Mouse (Mus musculus) mouse trophoblast stem cell (cell line): ENCODE measurements around the gene Arhgap10.

Source experiments
- in situ Hi-C, 2 experiments: fragments of 300-500 bp; cut with MseI, MboI; formaldehyde crosslinking; loops; 2 replicates in 1 of 2; 3 replicates in 1 of 2; pipeline ENCODE4 v1.15.1; 2025

Gene Arhgap10

DNA sequence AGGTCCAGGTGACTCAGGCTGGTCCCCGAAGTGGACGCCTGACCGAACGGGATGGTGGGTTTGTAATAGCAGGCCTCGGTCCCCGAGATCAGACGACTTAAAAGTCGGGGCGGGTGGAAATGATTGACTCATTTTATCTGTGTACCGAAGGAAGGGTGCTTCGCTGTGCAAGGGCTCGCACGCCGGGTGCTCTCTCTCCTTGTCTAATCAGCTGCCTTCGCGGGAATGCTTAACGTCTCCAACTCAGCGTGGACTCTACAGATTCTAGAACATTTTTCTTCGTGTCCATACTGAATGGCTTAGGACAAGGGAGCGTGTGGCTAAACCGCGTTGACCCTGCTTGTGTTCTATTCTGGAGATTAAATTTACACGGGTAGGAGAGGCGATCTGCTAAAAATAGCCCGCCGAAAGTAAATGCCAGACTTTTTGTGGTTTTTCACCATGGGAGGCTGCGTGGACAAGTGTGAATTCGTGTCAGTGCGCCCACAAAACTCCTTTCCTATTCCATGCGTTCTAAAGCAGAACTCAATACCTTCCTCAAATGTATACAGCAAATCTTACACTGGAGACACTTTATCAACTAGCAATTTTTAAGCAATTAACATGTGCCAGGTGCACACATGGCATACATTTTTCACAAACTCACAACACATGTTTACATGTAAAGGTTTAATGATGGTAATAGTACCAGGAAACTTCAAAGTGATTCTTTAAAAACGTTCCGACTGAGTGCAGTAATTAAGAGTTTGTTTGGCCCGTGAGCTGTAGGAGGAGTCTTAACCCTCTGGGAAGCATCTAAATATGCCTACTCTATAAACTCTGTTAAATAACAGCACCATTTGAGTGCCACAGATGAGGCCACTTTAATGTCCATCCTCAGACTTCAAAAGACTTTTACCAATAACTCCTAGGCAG lies 705 bp upstream of the Arhgap10 start:
- in situ Hi-C loops, result loop anchor here in 1 of 2 experiments (10.0 kb wide), 1 partner anchor 94 kb away; no protein-coding TSS in a partner anchor

DNA sequence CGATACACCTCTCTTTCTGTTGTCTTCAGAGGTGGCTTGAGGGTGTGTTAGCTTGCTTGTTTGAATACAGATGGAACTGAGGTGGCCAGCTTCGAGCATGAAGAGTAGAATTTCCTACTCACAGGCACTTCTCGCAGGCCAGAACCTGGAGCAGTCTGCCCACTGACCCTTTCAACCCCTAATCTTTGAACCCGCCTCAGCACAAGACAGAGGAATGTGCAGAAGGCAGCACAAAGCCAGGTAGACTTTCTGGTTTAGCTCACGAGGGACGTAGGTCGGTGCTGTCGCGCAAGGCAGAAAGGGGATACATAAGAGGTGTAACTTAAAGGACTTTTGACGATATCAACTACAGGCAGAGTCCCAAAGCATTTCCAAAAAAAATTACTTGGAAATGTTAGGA lies 908 bp downstream of the Arhgap10 start:
- in situ Hi-C loops, result loop anchor here in 1 of 2 experiments (10.0 kb wide), 1 partner anchor 92 kb away; no protein-coding TSS in a partner anchor

DNA sequence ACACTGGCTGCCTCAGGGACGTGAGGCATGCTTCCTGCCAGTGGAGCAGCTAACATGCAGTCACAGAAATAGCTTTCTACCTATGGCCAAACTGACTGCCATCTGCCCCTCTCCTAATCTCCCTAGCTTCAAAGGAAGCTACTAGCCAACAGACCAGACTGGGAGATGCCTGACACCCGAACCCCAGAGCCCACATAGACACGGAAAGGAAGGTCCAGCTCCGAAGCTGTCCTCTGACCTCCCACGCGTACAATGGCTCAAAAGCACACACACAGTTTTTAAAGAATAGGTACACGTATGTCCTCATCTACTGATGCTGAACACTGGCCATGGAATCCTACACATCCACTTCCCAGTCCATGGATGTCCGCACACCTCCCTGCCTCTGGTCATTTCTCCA lies 2.0 kb downstream of the Arhgap10 start:
- in situ Hi-C loops, result loop anchor here in 1 of 2 experiments (10.0 kb wide), 1 partner anchor 91 kb away; no protein-coding TSS in a partner anchor

DNA sequence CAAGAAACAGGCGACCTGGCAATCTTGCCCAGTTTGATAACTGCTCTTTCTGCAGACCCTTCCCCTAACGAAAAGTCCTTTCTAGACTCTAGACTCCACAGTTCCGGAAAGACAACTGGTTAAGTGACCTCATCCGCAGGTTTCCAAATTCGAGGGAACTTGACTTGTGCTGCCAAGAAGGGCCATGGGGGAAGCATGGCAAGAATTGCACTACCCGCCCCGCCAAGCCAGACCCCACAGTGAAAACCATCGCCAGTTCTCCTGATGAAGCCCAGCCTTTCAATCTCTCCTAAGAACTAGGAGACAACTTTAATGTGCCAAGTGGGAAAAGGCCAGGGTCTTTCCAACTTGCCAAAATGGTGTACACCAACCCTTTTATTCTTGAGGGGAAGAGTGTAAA lies 2.6 kb downstream of the Arhgap10 start:
- in situ Hi-C loops, result loop anchor here in 1 of 2 experiments (10.0 kb wide), 1 partner anchor 90 kb away; no protein-coding TSS in a partner anchor

DNA sequence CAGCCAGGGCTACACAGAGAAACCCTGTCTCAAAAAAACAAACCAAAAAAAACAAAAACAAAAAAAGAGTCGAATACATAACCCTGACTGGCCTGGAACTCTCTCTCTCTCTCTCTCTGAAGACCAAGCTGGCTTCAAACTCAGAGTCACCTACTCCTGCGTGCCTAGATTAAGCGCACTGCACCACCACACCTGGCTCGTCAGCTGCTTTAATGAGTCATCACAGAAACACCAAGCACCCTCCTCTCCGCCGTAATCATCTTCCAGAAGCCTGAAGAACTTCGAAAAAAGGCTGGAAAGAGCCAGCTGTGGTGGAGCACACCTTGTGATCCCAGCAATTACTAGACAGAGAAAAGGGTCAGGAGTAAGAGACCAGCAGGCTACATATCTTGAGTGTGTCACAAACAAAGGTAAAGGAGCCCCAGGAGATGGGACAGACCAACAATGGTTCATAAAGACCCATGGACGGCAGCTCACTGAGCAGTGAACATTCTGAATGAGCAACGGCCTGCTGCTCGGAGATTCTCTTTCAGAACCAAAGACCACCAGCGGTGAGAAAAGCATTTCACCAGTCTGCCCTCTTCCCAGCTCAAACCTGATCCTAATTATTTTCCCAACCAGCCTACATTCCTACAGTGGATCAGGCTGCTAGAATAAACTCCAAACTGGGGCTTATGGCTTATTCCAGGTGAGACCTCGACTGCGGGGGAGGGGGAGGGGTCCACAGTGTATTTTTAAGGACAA lies 5.8 kb downstream of the Arhgap10 start:
- in situ Hi-C loops, result loop anchor here in 1 of 2 experiments (10.0 kb wide), 1 partner anchor 87 kb away; no protein-coding TSS in a partner anchor

DNA sequence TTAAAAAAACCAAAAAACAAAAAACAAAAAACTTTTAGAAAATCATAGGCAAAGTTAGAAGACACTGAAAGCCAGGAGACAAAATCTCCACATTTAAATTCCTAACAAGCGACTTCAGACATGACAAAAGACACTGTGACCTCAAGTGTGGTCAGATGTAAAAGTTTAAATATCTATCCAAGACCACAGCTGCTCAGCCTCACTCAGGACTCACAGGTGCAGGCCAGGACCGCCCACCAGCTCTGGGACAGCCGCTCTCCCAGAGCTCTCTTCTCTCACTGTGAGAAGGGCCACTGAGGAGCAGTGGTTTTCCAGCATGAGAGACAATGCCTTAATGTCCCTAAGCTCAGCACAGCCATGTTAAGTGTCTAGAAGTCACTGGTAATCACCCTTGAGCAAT lies 7.3 kb downstream of the Arhgap10 start:
- in situ Hi-C loops, result loop anchor here in 1 of 2 experiments (10.0 kb wide), 1 partner anchor 86 kb away; no protein-coding TSS in a partner anchor

DNA sequence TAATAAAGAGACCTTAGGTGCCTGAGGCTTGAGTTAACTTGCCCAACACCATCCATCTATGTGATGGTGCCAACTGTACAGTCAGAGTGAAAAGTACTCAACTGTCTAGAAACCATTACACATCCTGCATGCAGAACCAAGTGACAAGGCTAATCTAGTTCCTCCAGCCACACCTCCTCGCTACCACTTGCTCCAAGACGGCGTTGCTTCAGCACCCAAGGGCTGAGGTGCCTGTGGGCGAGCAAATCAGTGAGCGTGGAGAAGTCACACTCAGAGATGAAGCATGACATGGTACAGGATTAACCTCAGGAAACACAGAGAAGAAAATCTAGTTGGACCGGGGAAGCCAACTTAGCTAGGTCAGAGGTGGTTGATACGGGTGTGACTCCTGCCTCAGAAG lies 8.7 kb downstream of the Arhgap10 start:
- in situ Hi-C loops, result no loop called here

DNA sequence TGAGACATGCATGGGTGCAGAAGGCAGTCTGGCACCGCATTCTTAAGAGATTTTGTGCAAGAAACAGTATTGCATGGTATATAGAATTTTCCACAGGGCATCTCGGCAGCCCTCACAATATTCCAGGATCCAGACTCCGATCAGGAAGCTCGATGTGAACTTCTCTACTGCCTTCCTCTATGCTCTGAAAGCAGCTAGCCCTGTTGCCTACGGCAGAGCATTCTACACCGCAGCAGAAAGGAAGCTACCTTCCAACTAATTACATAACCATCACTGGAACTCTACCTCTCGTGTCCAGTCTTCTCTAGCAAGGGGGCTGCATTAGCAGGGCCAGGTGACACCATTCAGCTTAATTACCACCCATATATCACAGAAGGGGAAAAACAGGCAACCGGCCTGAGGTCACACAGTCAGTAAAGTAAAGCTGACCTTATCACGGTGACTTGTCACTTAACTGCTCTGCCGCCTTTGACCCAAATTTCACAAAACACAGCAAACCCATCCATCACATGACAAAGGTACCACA lies 10.2 kb downstream of the Arhgap10 start:
- in situ Hi-C loops, result no loop called here

DNA sequence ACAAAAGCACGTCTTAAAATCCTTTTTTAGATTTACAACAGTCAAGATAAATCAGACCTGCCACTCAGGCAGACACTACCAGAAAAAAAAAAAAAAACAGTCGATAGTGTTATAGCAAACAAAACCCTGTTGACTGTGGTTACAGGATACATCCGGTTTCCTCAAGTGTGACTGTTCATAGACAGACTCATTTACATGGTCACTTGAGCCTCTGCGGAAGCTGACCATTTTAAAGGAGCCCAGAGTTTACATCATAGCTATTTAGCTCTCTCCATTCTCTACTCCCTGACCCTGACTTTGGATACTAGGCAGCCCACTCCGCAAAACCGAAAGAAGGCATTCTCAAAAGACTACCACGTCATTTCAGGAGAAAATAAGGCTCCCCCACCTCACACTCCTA lies 11.2 kb downstream of the Arhgap10 start:
- in situ Hi-C loops, result no loop called here

DNA sequence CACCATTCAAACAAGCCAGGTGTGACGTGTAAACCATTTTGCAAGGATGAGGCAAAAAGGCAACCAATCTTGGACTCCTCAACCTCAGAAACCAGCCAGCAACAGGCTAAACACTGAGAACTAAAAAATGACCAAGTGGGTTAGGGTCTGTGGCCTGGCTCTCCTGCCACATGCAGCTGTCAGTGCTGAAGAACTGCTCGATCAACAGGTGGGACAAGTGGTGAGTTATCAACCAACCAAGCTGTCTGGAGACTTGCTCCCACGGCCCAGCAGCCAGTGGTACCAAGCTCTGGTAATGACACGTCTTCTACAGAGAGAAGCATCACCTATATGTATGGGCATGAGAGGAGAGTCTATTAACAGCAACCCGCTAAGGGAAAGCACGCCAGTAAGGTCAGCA lies 15.2 kb downstream of the Arhgap10 start:
- in situ Hi-C loops, result no loop called here

DNA sequence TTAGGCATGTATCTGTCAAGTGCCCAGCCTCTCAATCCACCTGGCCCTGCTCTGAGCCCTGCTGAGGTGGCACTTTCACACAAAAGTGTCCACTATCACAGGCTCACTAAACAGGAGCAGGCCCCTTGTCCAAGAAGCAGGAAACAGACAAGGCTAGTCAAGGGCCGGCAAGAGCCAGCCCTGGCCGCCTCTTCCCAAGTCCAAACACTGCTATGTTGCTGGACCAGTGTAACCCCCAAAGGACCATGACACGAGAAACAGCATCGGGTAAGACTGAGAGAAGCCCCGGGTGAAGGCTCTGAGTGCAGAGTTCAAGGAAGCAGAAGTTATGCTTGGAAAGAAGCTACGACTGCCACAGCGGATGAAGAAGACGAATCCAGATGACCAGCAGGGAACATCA lies 16.6 kb downstream of the Arhgap10 start:
- in situ Hi-C loops, result no loop called here

DNA sequence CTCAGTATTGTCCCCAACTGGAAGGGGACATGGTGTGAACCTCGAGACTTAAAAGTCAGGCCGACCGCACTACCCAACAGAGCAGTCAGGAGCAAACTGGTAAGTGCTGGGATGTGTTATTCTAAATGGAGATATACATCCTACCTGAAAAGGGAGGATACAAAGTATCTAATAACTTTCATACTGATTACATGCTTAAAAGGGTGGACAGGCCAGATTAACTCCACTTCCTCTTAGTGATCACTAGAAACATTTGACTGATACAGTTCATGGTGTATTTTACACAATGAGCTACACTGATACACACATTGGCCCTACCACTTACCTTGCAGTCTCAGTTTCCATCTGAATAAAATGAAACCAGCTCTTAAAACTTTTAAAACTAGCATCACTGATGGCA lies 17.5 kb downstream of the Arhgap10 start:
- in situ Hi-C loops, result no loop called here

DNA sequence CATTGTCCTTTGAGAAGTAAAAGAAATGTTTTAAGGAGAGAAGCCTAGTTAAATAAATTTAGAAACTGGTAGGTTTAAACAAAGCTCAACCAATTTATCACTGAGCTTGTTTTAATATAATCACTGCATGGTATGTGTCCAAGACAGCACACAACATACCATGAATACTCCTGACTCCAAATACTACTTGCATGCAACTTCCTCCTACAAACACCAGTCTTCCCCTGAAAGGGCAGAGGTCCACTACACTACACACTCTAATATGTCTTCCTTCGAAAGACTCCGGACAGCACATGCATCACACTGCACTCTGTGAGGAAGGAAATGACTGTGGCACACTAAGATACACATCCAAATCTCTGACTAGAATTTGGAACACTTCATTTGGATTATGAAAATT lies 20.3 kb downstream of the Arhgap10 start:
- in situ Hi-C loops, result no loop called here

DNA sequence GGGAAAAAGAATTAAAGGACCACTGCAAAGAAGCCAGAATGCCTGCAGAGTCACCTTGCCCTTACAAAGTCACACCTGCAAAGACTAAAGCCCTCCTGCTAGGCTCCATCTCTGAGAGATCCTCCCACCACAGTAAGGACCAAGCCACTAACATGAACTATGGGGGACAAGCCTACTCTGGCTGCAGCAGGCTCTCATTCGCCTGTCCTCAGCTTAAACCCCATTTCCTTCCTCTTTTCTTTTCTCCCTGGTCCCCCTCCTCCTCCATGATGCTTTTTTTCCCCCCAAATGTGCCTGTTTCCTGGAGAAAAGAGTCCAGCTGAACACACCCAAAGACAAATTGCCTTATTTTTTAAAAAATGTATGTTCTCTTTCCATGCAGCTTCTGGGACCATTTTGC lies 21.5 kb downstream of the Arhgap10 start:
- in situ Hi-C loops, result no loop called here

DNA sequence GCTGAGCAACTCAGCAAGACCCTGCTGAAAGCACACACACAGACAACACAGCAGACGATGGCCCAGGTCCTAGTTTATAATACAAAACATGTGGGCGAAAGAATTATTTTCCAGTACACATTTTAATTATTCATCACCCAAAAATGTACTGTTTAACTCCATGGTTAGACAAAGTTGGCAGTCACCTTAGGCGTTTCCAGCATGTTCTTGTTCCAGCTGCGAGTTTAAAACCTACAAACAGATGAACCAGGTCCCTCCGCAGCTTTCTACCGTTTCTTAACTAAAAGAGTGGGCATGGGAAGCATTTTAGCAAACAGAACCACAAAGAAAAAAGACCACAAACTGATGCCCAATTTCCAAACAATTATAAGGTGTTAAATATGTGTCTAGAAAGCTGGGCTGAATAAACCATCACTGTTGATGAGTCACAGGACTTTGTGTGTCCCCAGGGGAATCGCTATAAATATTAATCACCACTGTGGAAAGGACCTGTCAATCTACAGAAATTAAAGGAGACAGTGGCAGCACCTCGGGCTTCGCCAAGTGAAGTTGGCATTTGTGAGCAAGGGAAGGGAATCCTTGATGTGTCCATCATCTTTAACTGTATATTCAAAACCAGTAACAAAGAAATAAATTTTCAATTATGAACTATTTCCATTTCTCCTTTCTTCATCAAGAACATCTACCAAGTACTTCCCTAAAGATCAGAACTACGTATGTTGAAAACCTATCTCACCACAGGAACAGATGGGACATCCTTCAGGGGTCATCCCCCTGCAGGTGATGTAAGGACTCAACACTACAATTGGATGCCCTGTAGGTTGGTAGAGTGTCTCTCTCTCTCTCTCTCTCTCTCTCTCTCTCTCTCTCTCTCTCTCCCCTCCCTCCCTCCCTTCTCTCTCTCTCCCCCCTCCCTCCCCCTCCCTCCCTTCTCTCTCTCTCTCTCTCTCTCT lies 23.1 kb downstream of the Arhgap10 start:
- in situ Hi-C loops, result loop anchor here in 1 of 2 experiments (5.0 kb wide), 1 partner anchor 1243 kb away; no protein-coding TSS in a partner anchor

DNA sequence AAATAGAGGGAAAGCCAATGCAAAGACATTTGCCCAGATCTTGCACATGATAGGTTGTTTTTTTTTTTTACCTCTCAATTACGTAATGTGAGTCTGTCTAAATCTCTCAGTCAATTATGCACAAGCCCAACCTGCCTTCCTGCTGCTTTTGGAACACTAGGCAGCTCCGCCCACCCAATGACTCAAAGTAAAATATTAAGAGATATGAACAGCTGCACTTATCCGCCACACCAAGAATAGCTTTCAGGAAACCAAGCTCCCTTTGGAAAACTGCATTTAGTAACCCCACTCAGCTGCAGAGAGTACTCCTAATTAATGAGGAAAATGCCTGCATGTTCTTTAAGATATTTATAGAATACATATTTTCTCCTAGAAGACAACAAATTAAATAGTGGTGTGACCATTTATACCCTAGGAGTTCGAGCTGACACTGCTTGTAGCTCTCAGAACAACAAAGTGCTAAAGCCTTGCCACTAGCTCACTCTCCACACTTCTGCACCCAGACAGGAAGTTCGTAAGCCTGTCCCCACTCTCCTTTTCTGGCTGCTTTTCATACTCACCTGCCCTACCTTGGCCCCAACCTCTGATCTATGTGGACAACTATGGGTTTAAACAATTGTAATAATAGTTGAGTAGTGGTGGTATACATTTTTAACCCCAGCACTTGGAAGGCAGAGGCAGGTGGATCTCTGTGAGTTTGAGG lies 25.2 kb downstream of the Arhgap10 start:
- in situ Hi-C loops, result loop anchor here in 1 of 2 experiments (5.0 kb wide), 1 partner anchor 1245 kb away; no protein-coding TSS in a partner anchor

DNA sequence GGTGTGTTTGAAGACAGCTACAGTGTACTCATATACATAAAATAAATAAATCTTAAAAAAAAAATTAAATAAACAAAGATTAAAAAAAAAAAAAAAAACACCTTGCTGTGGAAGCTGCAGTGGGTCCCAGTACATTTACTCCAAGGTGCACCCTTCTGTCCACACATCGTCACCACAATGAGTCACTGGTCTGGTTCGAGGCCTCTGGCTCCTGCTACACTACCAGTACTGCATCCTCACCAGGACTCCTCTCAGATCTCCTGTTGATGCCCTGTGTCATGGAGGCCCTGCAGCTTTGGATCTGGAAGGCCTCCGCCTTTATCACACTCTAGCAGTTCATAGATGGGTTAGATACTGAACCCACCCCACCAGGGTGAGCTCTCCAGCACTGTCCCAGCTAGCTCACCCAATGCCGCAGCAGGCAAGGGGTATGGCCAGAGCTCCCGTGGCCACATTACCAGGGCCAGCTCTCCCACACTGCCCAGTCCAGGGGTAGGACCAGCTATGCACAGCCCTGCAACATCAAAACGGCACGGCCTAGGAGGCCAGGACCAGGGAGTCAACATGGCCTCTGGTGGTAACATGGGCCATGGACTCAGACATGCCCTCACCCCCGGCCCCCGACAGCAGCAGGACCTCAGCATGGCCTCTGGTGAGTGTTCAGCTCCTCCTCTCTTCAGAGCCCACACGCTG lies 26.4 kb downstream of the Arhgap10 start:
- in situ Hi-C loops, result loop anchor here in 1 of 2 experiments (5.0 kb wide), 1 partner anchor 1246 kb away; no protein-coding TSS in a partner anchor

DNA sequence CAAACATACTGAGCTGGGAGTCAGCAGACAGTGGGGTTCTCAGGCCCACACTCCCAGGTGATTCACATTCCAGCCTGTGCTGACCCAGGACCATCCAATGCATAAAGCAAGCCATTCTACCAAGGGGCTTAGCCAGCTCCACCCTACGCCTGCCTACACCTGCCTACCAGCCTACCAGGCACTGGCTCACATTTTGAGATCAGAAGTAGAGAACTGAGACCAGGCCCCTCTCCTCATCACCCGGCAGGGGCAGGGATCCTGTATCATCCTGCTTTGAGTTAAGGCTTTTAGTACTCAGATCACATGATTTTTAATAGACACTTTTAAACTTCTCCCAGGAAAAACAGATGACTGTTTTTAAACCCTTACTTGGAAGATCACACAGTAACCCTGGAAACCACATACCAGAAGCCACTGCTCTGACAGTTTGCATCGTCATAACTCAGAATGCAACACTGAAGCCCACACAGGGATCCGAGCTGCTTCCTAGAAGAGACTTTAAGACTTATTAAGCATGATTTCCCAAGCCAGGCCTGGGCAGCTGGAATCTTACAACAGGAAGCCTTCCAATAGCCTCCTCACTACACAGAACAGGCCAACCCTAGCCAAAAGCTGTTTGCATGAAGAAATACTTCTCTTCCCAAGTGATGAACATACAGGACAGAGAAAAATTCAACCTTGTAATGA lies 27.5 kb downstream of the Arhgap10 start:
- in situ Hi-C loops, result loop anchor here in 1 of 2 experiments (5.0 kb wide), 1 partner anchor 1247 kb away; no protein-coding TSS in a partner anchor

DNA sequence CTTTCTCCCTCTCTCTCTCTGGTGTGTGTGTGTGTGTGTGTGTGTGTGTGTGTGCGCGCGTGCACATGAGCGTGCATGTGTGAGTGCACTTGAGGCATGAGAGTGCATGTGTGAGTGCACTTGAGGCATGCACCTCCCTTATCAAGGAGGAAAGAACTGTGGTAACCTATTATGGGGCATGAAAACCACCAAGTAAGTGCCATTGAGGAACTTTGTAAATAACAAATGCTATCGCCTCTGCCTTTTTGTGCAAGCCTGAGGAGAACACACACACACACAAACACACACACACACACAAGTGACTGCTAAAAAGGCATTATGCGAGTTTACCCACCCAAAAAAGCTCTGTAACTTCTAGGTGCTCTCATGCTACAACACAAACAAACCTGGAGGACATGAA lies 28.5 kb downstream of the Arhgap10 start:
- in situ Hi-C loops, result no loop called here
